Mouse (Mus musculus): ENCODE data around the gene Pygo2. TPM values are rescaled to one million over a fixed set of nuclear protein-coding genes. Genes with fewer than 3 reads are reported as not detected.

The Pygo2 gene
- polyA plus RNA-seq (2014; fragmentation: Illumina TruSeq; extraction: RNeasy Lipid Tissue Mini Kit (QIAGEN cat#74804)) = 10.8 TPM

DNA sequence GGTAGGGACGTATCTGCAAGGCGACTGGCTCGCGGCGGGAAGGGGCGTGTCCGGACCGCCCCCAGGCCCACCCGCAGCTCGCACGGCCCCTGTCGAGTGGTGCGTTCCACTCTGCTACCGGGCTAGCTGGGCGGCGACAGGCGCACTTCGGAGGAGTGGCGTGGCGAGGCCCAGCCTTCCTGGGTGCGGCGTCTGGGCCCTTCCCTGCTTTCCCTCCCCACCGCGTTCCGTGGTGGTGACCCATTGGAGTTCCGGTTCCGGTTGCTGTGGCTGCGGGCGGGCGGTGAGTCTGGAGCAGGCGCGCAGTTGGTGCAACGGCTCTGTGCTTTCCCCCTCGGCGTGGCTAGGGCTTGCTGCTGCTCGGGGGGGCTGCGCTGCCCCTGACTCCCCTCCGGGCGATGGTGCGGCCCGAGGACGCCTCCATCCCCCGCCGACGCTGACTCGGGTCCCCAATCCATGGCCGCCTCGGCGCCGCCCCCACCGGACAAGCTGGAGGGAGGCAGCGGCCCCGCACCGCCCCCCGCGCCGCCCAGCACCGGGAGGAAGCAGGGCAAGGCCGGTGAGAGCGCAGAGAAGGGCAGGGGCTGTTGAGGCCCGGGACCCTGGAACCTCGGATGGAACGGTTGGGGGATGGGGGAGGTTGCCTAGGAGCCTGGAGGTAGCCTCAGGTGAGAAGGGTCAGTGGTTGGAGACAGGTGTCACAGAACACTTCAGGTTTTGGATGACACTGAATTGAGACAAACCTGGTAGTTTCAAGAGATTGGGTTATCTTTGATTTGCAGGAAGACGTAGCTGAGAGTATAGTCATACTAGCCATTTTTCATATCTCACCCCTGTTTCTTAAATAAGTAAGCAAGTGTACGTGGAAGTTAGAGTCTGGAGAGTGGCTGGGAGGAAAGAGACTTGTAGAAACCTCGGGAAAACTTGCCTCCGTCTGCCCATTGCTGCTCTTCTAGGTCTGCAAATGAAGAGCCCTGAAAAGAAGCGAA is at the start of gene Pygo2:
Gene Pygo2 (plus strand): TSS at position 44 of the 989 bp plus-strand sequence.

GRCm38 (mm10) chr3:89394006-89394893 is 35.8 kb upstream of the Pygo2 start, which contains the start of gene Zbtb7b:
TSS of gene Zbtb7b (minus strand) at chr3:89394776.

DNA sequence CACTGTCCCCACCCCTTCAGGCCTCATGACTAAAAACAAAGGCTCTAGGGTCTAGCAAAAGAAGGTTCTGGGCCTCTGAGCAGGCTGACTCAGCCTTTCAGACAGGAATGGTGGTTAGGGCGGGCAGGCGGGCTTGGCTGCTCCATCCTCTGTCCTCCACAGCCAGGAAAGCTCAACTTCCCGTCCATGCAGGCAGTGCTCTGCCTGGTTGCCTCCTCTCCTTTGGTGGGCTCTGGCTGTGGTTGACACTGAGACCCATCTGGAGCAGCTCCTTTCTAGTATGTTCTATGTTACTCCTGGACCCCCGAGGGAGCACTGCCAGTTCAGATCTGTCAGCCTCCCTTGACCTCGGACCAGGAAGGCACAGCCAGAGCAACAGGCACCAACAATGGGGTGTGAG is 27.3 kb upstream of the Pygo2 start, which contains the start of gene Lenep:
Gene Lenep (minus strand): TSS at position 101 of the 400 bp plus-strand sequence.

DNA sequence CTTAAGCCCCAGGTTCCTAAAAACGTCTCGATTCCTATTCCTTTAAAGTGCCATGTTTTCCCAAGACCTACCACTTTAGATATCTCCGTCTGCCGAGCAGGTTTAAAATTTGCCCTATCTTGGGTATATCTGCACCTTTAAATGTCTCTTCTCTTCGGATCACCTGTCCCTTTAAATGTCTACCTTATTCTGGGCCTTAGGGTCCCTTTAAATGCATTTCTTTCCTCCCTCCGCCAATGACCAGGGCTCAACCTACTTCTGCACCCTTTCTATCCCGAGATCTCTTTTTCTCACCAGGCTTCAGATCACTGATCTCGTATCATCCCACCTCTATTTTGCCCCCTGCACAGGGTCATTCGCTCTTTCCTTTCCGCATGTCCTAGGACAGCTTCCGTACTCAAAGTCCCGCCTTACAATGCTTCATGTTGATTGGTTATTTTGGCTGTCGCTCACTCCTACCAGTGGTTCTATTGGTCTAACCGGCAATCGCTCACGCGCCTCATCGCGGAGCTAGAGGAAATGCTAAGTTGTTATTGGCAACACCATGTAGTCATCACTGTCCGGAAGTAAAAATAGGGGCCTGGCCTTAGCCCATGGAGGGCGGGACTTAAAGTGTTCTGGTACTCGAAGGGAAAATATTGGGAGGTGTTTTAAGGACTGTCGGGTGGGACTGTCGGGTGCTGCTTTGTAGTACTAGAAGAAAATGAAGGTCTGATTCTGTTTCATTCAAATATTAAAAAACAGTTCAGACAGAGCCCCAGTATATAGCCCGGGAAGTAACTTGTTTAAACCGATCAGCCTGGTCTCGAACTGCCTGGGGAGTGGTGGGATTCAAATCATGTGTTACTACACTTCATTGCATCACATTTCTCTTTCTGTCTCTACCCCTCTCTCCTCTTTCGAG is 18.3 kb upstream of the Pygo2 start, which contains the start of gene Flad1:
Gene Flad1 (minus strand): TSS at position 381 of the 904 bp plus-strand sequence.

GRCm38 (mm10) chr3:89418170-89418860 is 11.7 kb upstream of the Pygo2 start, which contains the start of the genes Cks1b and Shc1:
TSS of gene Cks1b (minus strand) at chr3:89418383.
TSS of gene Shc1 (plus strand) at chr3:89418443.

DNA sequence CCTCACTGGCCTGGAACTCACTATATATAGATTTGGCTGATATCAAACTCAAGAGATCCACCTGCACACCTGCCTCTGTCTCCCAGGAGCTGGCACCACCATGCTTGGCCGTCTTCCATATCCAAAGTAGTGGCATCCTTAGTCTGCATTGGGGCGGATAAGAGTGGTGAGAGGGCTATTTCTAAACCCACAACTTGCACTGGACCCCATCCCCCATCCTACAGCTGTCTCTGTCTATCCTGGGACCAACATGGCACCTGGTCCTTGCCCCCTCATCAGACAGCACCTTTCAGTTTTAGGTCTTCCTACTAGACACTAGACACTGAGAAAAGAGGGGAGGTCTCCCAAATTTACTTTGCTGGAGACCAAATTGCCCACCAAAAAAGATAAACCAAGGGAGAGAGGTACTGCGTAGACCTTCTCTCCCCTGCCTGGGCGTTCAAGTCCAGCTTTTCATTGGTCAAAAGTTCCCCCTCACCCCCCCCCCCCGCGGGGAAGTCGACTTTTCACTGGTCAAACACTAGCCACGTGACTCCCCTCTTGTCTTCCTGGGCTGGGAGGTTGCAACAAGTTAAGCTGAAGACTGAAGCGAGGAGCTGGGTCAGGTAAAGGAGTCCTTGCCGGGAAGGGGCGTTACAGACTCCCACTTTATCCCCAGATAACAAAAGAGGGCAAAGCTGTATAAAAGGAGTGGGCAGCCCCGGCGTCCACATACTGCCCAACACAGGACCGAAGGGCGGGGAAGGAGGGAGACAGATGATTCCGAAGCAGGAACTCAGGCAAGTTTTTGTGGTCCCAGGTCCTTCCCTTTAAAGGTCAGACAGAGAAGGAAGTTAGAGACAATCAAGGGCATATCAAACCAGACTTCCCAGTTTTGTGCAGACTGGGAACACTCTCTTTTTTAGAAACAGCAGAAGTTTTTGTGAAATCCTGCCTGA is 6.4 kb downstream of the Pygo2 start, which contains the start of gene Pbxip1:
Gene Pbxip1 (plus strand): TSS at position 531 of the 938 bp plus-strand sequence.

GRCm38 (mm10) chr3:89454401-89455177 is 24.6 kb downstream of the Pygo2 start, which contains the start of gene Pmvk:
TSS of gene Pmvk (plus strand) at chr3:89454541.

Other genes with a start within 250 kb of the Pygo2 start
- gene Fam189b, start 247.1 kb upstream of the Pygo2 start, polyA plus RNA-seq (2014; fragmentation: Illumina TruSeq; extraction: RNeasy Lipid Tissue Mini Kit (QIAGEN cat#74804)) = 0.48 TPM
- 9.7 TPM for gene Gba, start 227.3 kb upstream of the Pygo2 start, polyA plus RNA-seq (2014; fragmentation: Illumina TruSeq; extraction: RNeasy Lipid Tissue Mini Kit (QIAGEN cat#74804))
- gene Thbs3, start 215.0 kb upstream of the Pygo2 start, polyA plus RNA-seq (2014; fragmentation: Illumina TruSeq; extraction: RNeasy Lipid Tissue Mini Kit (QIAGEN cat#74804)) = 0.57 TPM
- gene Mtx1, start 203.1 kb upstream of the Pygo2 start, polyA plus RNA-seq (2014; fragmentation: Illumina TruSeq; extraction: RNeasy Lipid Tissue Mini Kit (QIAGEN cat#74804)) = 26.7 TPM
- gene Muc1, start 201.2 kb upstream of the Pygo2 start, polyA plus RNA-seq (2014; fragmentation: Illumina TruSeq; extraction: RNeasy Lipid Tissue Mini Kit (QIAGEN cat#74804)) = 2.4 TPM
- 23.2 TPM for gene Krtcap2, start 184.2 kb upstream of the Pygo2 start, polyA plus RNA-seq (2014; fragmentation: Illumina TruSeq; extraction: RNeasy Lipid Tissue Mini Kit (QIAGEN cat#74804))
- gene Trim46, start 183.9 kb upstream of the Pygo2 start, polyA plus RNA-seq (2014; fragmentation: Illumina TruSeq; extraction: RNeasy Lipid Tissue Mini Kit (QIAGEN cat#74804)) = not detected
- not detected for gene Dpm3, start 170.9 kb upstream of the Pygo2 start, polyA plus RNA-seq (2014; fragmentation: Illumina TruSeq; extraction: RNeasy Lipid Tissue Mini Kit (QIAGEN cat#74804))
- 15.4 TPM for gene Slc50a1, start 159.6 kb upstream of the Pygo2 start, polyA plus RNA-seq (2014; fragmentation: Illumina TruSeq; extraction: RNeasy Lipid Tissue Mini Kit (QIAGEN cat#74804))
- gene Efna1, start 149.1 kb upstream of the Pygo2 start, polyA plus RNA-seq (2014; fragmentation: Illumina TruSeq; extraction: RNeasy Lipid Tissue Mini Kit (QIAGEN cat#74804)) = 4.2 TPM
- gene Efna3, start 107.2 kb upstream of the Pygo2 start, polyA plus RNA-seq (2014; fragmentation: Illumina TruSeq; extraction: RNeasy Lipid Tissue Mini Kit (QIAGEN cat#74804)) = not detected
- gene Efna4, start 92.2 kb upstream of the Pygo2 start, polyA plus RNA-seq (2014; fragmentation: Illumina TruSeq; extraction: RNeasy Lipid Tissue Mini Kit (QIAGEN cat#74804)) = not detected
- 5.8 TPM for gene Adam15, start 80.2 kb upstream of the Pygo2 start, polyA plus RNA-seq (2014; fragmentation: Illumina TruSeq; extraction: RNeasy Lipid Tissue Mini Kit (QIAGEN cat#74804))
- not detected for gene Dcst2, start 68.2 kb upstream of the Pygo2 start, polyA plus RNA-seq (2014; fragmentation: Illumina TruSeq; extraction: RNeasy Lipid Tissue Mini Kit (QIAGEN cat#74804))
- gene Dcst1, start 65.0 kb upstream of the Pygo2 start, polyA plus RNA-seq (2014; fragmentation: Illumina TruSeq; extraction: RNeasy Lipid Tissue Mini Kit (QIAGEN cat#74804)) = not detected
- 1.5 TPM for gene Zbtb7b, start 35.4 kb upstream of the Pygo2 start, polyA plus RNA-seq (2014; fragmentation: Illumina TruSeq; extraction: RNeasy Lipid Tissue Mini Kit (QIAGEN cat#74804))
- gene Lenep, start 27.4 kb upstream of the Pygo2 start, polyA plus RNA-seq (2014; fragmentation: Illumina TruSeq; extraction: RNeasy Lipid Tissue Mini Kit (QIAGEN cat#74804)) = 1.6 TPM
- 0.66 TPM for gene Flad1, start 18.3 kb upstream of the Pygo2 start, polyA plus RNA-seq (2014; fragmentation: Illumina TruSeq; extraction: RNeasy Lipid Tissue Mini Kit (QIAGEN cat#74804))
- 23.3 TPM for gene Cks1b, start 11.8 kb upstream of the Pygo2 start, polyA plus RNA-seq (2014; fragmentation: Illumina TruSeq; extraction: RNeasy Lipid Tissue Mini Kit (QIAGEN cat#74804))
- gene Shc1, start 11.8 kb upstream of the Pygo2 start, polyA plus RNA-seq (2014; fragmentation: Illumina TruSeq; extraction: RNeasy Lipid Tissue Mini Kit (QIAGEN cat#74804)) = 43.4 TPM
- gene Pbxip1, start 6.5 kb downstream of the Pygo2 start, polyA plus RNA-seq (2014; fragmentation: Illumina TruSeq; extraction: RNeasy Lipid Tissue Mini Kit (QIAGEN cat#74804)) = 18.8 TPM
- gene Pmvk, start 24.3 kb downstream of the Pygo2 start, polyA plus RNA-seq (2014; fragmentation: Illumina TruSeq; extraction: RNeasy Lipid Tissue Mini Kit (QIAGEN cat#74804)) = 0.68 TPM
- 4.8 TPM for gene Kcnn3, start 90.0 kb downstream of the Pygo2 start, polyA plus RNA-seq (2014; fragmentation: Illumina TruSeq; extraction: RNeasy Lipid Tissue Mini Kit (QIAGEN cat#74804))